Mouse (Mus musculus) midbrain, embryonic 14.5 days (tissue): ENCODE data around the gene Max. TPM values are rescaled to one million over a fixed set of nuclear protein-coding genes. Genes with fewer than 3 reads are reported as not detected.

Source experiments
- ATAC-seq: fragments of 200-750 bp; cut with Nextera tagmentation; 2 replicates; pipeline ENCODE4 v1.8.0; 2017; ENCODE audit warnings: moderate number of reproducible peaks, moderate library complexity; ENCODE audit not compliant: low FRiP score, low TSS enrichment
- DNase-seq: peaks from one replicate; pipeline ENCODE4 v3.0.0-alpha.2; 2015
- H3K27ac ChIP-seq: fragments of 300-500 bp; sonication (generic); replicated peaks from 2 replicates; pipeline ENCODE4 v1.5.1; 2014; ENCODE audit warnings: mild to moderate bottlenecking, low read depth, low read length, moderate library complexity
- H3K27me3 ChIP-seq: fragments of 300-500 bp; sonication (generic); 2 replicates; pipeline ENCODE4 v1.6.1; 2014; ENCODE audit warnings: low read length, control low read depth, mixed read lengths; ENCODE audit not compliant: control insufficient read depth, insufficient read depth
- H3K36me3 ChIP-seq: fragments of 300-500 bp; sonication (generic); 2 replicates; pipeline ENCODE4 v1.6.1; 2014; ENCODE audit warnings: low read length, control low read depth; ENCODE audit not compliant: control insufficient read depth, insufficient read depth
- H3K4me1 ChIP-seq: fragments of 300-500 bp; sonication (generic); 2 replicates; pipeline ENCODE4 v1.6.1; 2014; ENCODE audit warnings: mild to moderate bottlenecking, antibody characterized with exemption, low read length, control low read depth; ENCODE audit not compliant: control insufficient read depth, insufficient read depth
- H3K4me2 ChIP-seq: fragments of 300-500 bp; sonication (generic); 2 replicates; pipeline ENCODE4 v1.6.1; 2014; ENCODE audit warnings: mild to moderate bottlenecking, low read length, moderate library complexity
- H3K4me3 ChIP-seq: fragments of 300-500 bp; sonication (generic); replicated peaks from 2 replicates; pipeline ENCODE4 v1.5.1; 2014; ENCODE audit warnings: low read depth, low read length
- H3K9ac ChIP-seq: fragments of 300-500 bp; sonication (generic); replicated peaks from 2 replicates; pipeline ENCODE4 v1.6.1; 2014; ENCODE audit warnings: mild to moderate bottlenecking, low read length, moderate library complexity
- H3K9me3 ChIP-seq: fragments of 300-500 bp; sonication (generic); 2 replicates; pipeline ENCODE4 v1.6.1; 2016; ENCODE audit warnings: low read length, control low read depth, mixed read lengths; ENCODE audit not compliant: control insufficient read depth
- WGBS: fragments of 180-500 bp; shearing (Covaris S2); extraction: QIAGEN DNeasy Blood & Tissue Kit; methylation state at CpG from one replicate; pipeline ENCODE4 v1.1.7; 2014; 5-methylcytosine and 5-hydroxymethylcytosine counted together
- polyA plus RNA-seq: library from polyadenylated mRNA; unstranded; fragments of >200 nt; fragmentation: Nextera tagmentation; extraction: Ambion mirVana; gene quantifications from 2 replicates; pipeline ENCODE4 v1.2.1, GENCODE M21; 2014

The Max gene
- polyA plus RNA-seq, 1 experiment from 2014 or later = 52.5 TPM

- peaks cover 90% of the 10 kb centered on the region for H3K36me3 ChIP-seq
- ATAC-seq = no peak
These were observed 13.8 kb downstream of the Max start for GRCm38 (mm10) chr12:76948185-76948584.

GRCm38 (mm10) chr12:76947487-76947886 is 14.5 kb downstream of the Max start:
- no peak overlapping the region for H3K9ac ChIP-seq
- no peak overlapping the region for H3K4me3 ChIP-seq
- H3K27me3 ChIP-seq = no peaks in the 10 kb centered on the region
- H3K4me1 ChIP-seq = no peaks in the 10 kb centered on the region
- no peak overlapping the region for H3K4me2 ChIP-seq
- H3K36me3 ChIP-seq = peaks cover 90% of the 10 kb centered on the region
- H3K27ac ChIP-seq = no peak overlapping the region
- 94% methylated on average over 3 of the region's 3 CpGs for WGBS
- H3K9me3 ChIP-seq = no peaks in the 10 kb centered on the region
- ATAC-seq (no peak), DNase-seq (no peak)

More at GRCm38 (mm10) chr12:76948185-76948584, 13.8 kb downstream of the Max start:
- H3K27me3 ChIP-seq = no peaks in the 10 kb centered on the region
- H3K4me1 ChIP-seq = no peaks in the 10 kb centered on the region
- DNase-seq = no peak
- H3K4me3 ChIP-seq = no peak overlapping the region
- no peak overlapping the region for H3K27ac ChIP-seq
- no peak overlapping the region for H3K4me2 ChIP-seq
- no peak overlapping the region for H3K9ac ChIP-seq
- no peaks in the 10 kb centered on the region for H3K9me3 ChIP-seq
- 89% methylated on average over 2 of the region's 2 CpGs for WGBS

GRCm38 (mm10) chr12:76943466-76943865 is 18.5 kb downstream of the Max start:
- 93% methylated on average over 6 of the region's 6 CpGs for whole genome bisulfite sequencing
- H3K9ac ChIP-seq = no peak overlapping the region
- no peaks in the 10 kb centered on the region for H3K9me3 ChIP-seq

GRCm38 (mm10) chr12:76943046-76943445 is 19.0 kb downstream of the Max start:
- H3K9me3 ChIP-seq = no peaks in the 10 kb centered on the region
- no peaks in the 10 kb centered on the region for H3K27me3 ChIP-seq
- no peak overlapping the region for H3K4me3 ChIP-seq
- no peak overlapping the region for H3K9ac ChIP-seq
- no peak for ATAC-seq
- H3K4me1 ChIP-seq = no peaks in the 10 kb centered on the region
- no peak overlapping the region for H3K4me2 ChIP-seq
- WGBS = 87% methylated on average over 3 of the region's 3 CpGs
- H3K36me3 ChIP-seq = peaks cover 94% of the 10 kb centered on the region
- H3K27ac ChIP-seq = no peak overlapping the region
- no peak for DNase-seq

More at GRCm38 (mm10) chr12:76943466-76943865, 18.5 kb downstream of the Max start:
- Histone ChIP-seq H3K27me3 (no peaks in the 10 kb centered on the region), H3K27ac (no peak overlapping the region), H3K4me2 (no peak overlapping the region), H3K4me3 (no peak overlapping the region), H3K4me1 (no peaks in the 10 kb centered on the region), H3K36me3 (peaks cover 94% of the 10 kb centered on the region)
- DNase-seq = no peak
- ATAC-seq = no peak

- H3K9ac ChIP-seq = no peak overlapping the region
- no peaks in the 10 kb centered on the region for H3K9me3 ChIP-seq
- 92% methylated on average over 2 of the region's 2 CpGs for WGBS
- ATAC-seq = no peak
- no peak overlapping the region for H3K4me2 ChIP-seq
- H3K36me3 ChIP-seq = peaks cover 93% of the 10 kb centered on the region
- no peaks in the 10 kb centered on the region for H3K4me1 ChIP-seq
- H3K4me3 ChIP-seq = no peak overlapping the region
- DNase-seq = no peak
- H3K27ac ChIP-seq = no peak overlapping the region
- no peaks in the 10 kb centered on the region for H3K27me3 ChIP-seq
These were observed 19.5 kb downstream of the Max start for GRCm38 (mm10) chr12:76942476-76942875.

GRCm38 (mm10) chr12:76941524-76941923 is 20.5 kb downstream of the Max start:
- H3K4me1 ChIP-seq = no peaks in the 10 kb centered on the region
- no peak overlapping the region for H3K27ac ChIP-seq
- WGBS = 65% methylated on average over 2 of the region's 2 CpGs
- no peak overlapping the region for H3K4me2 ChIP-seq
- H3K27me3 ChIP-seq = no peaks in the 10 kb centered on the region
- ATAC-seq = no peak
- no peak overlapping the region for H3K9ac ChIP-seq
- no peaks in the 10 kb centered on the region for H3K9me3 ChIP-seq
- H3K4me3 ChIP-seq = no peak overlapping the region
- H3K36me3 ChIP-seq = peaks cover 98% of the 10 kb centered on the region
- DNase-seq = no peak

GRCm38 (mm10) chr12:76938013-76938412 is 24.0 kb downstream of the Max start:
- Histone ChIP-seq H3K9ac (no peak overlapping the region), H3K27me3 (no peaks in the 10 kb centered on the region), H3K4me2 (no peak overlapping the region), H3K36me3 (peaks cover 82% of the 10 kb centered on the region), H3K9me3 (no peaks in the 10 kb centered on the region), H3K4me3 (no peak overlapping the region), H3K4me1 (no peaks in the 10 kb centered on the region), H3K27ac (no peak overlapping the region)
- no peak for DNase-seq
- no peak for ATAC-seq
- WGBS = 97% methylated on average over 6 of the region's 6 CpGs

GRCm38 (mm10) chr12:76936211-76936610 is 25.8 kb downstream of the Max start:
- H3K4me3 ChIP-seq = no peak overlapping the region
- H3K4me2 ChIP-seq = no peak overlapping the region
- ATAC-seq (no peak), DNase-seq (no peak)
- H3K36me3 ChIP-seq = peaks cover 64% of the 10 kb centered on the region
- no peaks in the 10 kb centered on the region for H3K9me3 ChIP-seq
- no peaks in the 10 kb centered on the region for H3K4me1 ChIP-seq
- no peak overlapping the region for H3K9ac ChIP-seq
- no peaks in the 10 kb centered on the region for H3K27me3 ChIP-seq
- no peak overlapping the region for H3K27ac ChIP-seq
- whole genome bisulfite sequencing = 93% methylated on average over 10 of the region's 10 CpGs

- Histone ChIP-seq H3K4me3 (no peak overlapping the region), H3K36me3 (peaks cover 46% of the 10 kb centered on the region), H3K27me3 (no peaks in the 10 kb centered on the region), H3K9ac (no peak overlapping the region), H3K27ac (no peak overlapping the region), H3K4me1 (no peaks in the 10 kb centered on the region), H3K9me3 (no peaks in the 10 kb centered on the region), H3K4me2 (no peak overlapping the region)
- no peak for ATAC-seq
- WGBS = 92% methylated on average over 3 of the region's 3 CpGs
- DNase-seq = no peak
These were observed 27.6 kb downstream of the Max start for GRCm38 (mm10) chr12:76934438-76934837.
